Mouse (Mus musculus) brain, adult 2 months (tissue): ENCODE measurements at regions not wholly inside any gene's neighbourhood (a gene's known extent, or its start where the extent isn't known, plus 50 kb on each side); places are given as distances from the start of the nearest gene placed in this dataset.

Experiments
- DNase-seq: peaks from one replicate; pipeline ENCODE4 v3.0.0; 2011; ENCODE audit warnings: low read depth, low spot score

DNA sequence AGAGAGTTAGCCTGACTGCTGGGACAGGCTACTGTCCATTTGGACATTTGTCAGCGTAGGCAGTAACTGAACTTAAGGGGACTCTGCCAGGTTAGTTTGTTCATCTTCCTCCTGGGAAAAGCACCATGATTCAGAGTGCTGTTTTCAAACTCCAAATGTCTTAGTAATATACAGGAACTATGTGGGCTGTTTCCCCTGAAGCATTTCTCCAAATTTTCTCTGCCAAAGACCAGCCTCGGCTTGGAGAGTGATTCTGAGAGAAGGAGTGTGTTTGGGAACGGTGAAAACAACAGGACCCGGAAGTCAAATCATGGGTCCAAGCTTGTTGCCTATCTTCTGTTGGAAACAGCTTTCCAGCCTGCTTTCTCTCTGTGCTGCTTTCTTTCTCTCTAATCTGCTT is 52.1 kb downstream of the Rprm start:
- peak; percentile 23 for DNase-seq

- no peak for DNase-seq
Observed at GRCm38 (mm10) chr2:54028851-54029250, 56.5 kb downstream of the Rprm start.

- no peak for DNase-seq
Observed at GRCm38 (mm10) chr2:54022708-54023107, 62.6 kb downstream of the Rprm start.

- DNase-seq, result no peak
Observed at GRCm38 (mm10) chr2:53990157-53990556, 95.2 kb downstream of the Rprm start.

- peak; percentile 27 for DNase-seq
Observed at GRCm38 (mm10) chr2:53975707-53976106, 109.6 kb downstream of the Rprm start.

- DNase-seq, result no peak
Observed at GRCm38 (mm10) chr2:53960499-53960898, 124.9 kb downstream of the Rprm start.

GRCm38 (mm10) chr2:53948237-53948636 is 137.1 kb downstream of the Rprm start:
- DNase-seq, result no peak

DNA sequence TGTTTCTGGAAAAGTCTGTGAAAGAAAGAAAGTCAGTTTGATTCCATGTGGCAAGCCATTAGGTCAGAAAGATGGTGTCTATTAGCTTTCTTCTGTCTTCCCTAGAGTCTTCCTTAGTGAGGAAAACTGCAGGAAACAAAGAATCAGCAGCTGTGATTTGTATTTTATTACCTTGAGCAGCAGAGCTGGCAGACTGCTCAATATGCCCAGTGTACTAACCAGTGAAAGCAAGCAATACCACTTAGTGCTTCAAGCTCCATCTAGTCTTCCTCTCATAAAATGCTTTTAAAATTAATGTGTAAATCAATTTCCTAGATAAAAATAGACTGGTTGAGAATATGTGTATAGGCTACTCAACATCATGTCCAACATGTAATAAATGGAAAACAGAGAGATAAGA is 137.8 kb downstream of the Rprm start:
- no peak for DNase-seq

DNA sequence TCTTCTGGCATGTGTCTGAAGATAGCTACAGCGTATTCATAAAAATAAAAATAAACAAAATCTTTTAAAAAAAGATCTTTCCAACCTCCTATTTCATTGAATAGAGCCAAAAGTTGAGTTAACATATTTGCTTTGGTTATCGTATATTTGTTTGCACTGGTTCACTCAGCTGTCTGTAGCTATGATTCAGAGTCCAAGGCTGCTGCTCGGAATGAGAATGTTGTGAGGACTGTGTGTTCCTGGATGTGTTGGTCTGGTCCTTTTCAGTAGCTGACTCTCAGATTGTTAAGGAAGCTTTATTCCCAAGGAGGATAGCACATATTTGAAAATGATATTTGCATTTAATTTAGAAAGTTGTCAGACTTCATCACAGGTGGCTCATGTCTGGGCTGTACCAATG is 173.5 kb downstream of the Rprm start:
- no peak for DNase-seq
